Mouse (Mus musculus) midbrain, embryonic 10.5 days (tissue): ENCODE data around the gene Pard3. TPM values are rescaled to one million over a fixed set of nuclear protein-coding genes. Genes with fewer than 3 reads are reported as not detected.

Experiments
- DNase-seq: peaks from one replicate; pipeline ENCODE4 v3.0.0-alpha.2; 2017; ENCODE audit warnings: low spot score
- H3K27ac ChIP-seq: fragments of 300-500 bp; sonication (generic); replicated peaks from 2 replicates; pipeline ENCODE4 v1.5.1; 2016; ENCODE audit warnings: mild to moderate bottlenecking
- H3K27me3 ChIP-seq: fragments of 300-500 bp; sonication (generic); 2 replicates; pipeline ENCODE4 v1.6.1; 2016; ENCODE audit warnings: low read depth, mild to moderate bottlenecking; ENCODE audit not compliant: poor library complexity, severe bottlenecking
- H3K36me3 ChIP-seq: fragments of 300-500 bp; sonication (generic); 2 replicates; pipeline ENCODE4 v1.6.1; 2016; ENCODE audit warnings: mild to moderate bottlenecking, moderate library complexity
- H3K4me1 ChIP-seq: fragments of 300-500 bp; sonication (generic); 2 replicates; pipeline ENCODE4 v1.6.1; 2016
- H3K4me3 ChIP-seq: fragments of 300-500 bp; sonication (generic); 2 replicates; pipeline ENCODE4 v1.5.1; 2016; ENCODE audit warnings: mild to moderate bottlenecking, moderate library complexity
- H3K9me3 ChIP-seq: fragments of 300-500 bp; sonication (generic); replicated peaks from 2 replicates; pipeline ENCODE4 v1.6.1; 2016; ENCODE audit warnings: mild to moderate bottlenecking
- WGBS: fragments of 180-500 bp; shearing (Covaris S2); methylation state at CpG from one replicate; pipeline ENCODE4 v1.1.7; 2016; 5-methylcytosine and 5-hydroxymethylcytosine counted together
- polyA plus RNA-seq: library from polyadenylated mRNA; unstranded; fragments of >200 nt; fragmentation: Nextera tagmentation; extraction: Ambion mirVana; gene quantifications from 2 replicates; pipeline ENCODE4 v1.2.1, GENCODE M21; 2016

The Pard3 gene
- polyA plus RNA-seq, 1 experiment from 2014 or later: 25.1 TPM

DNA sequence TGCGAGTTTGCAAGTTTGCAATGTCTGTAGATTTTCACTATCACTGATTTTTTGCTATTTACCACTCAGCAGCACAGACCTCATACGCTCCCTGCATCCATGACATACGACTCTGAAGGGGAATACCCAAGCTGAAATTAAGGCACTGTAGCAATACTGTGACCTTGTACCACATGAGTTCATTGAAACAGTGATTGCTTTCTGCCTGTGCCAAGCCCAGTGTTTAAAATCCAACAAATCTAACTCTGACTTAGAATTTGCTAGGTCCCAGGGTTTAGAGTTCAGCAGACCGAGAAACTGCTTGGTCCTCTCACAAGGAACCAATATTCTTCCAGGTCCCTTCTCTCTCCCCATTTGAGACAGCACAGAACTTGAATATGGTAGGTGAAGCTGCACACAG lies 26.7 kb downstream of the Pard3 start:
- Histone ChIP-seq H3K27ac (no peak overlapping the region), H3K4me3 (no peak overlapping the region), H3K4me1 (peaks cover 60% of the 10 kb centered on the region), H3K36me3 (no peaks in the 10 kb centered on the region), H3K9me3 (no peaks in the 10 kb centered on the region), H3K27me3 (no peaks in the 10 kb centered on the region)
- WGBS: 91% methylated on average over 4 of the region's 4 CpGs
- DNase-seq: no peak

DNA sequence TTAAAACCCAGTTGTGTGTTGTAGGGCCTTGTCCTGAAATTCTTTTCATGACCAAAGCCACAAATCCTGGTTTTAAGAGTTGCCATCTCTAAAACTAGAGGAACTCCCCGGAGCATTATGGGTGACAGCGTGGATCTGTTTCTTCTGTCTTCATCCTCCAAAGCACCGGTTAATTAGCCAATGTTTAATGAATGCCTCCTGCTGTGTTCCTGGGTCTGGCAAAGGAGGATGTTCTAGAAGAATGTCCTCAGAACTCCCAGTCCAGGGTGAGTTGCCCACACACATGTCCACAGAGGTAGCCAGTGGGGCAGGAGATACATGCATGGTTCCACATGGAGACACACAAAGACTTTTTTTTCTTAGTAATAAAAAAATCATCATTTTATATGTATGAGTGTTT lies 28.2 kb downstream of the Pard3 start:
- Histone ChIP-seq H3K9me3 (no peaks in the 10 kb centered on the region), H3K36me3 (no peaks in the 10 kb centered on the region), H3K27me3 (no peaks in the 10 kb centered on the region), H3K27ac (peak overlapping the region; percentile 76; the same call in 1 of the 2 replicates), H3K4me3 (no peak overlapping the region), H3K4me1 (peaks cover 62% of the 10 kb centered on the region)
- WGBS: 82% methylated on average over 3 of the region's 3 CpGs
- DNase-seq: no peak

GRCm38 (mm10) chr8:127092383-127093112 lies 28.9 kb downstream of the Pard3 start:
- DNase-seq: no peak
- Histone ChIP-seq H3K4me3 (peak overlapping the region; percentile 29; the same call in 1 of the 2 replicates), H3K27ac (peak overlapping the region; percentile 76), H3K36me3 (no peaks in the 10 kb centered on the region), H3K4me1 (peaks cover 57% of the 10 kb centered on the region), H3K9me3 (no peaks in the 10 kb centered on the region), H3K27me3 (no peaks in the 10 kb centered on the region)
- 33% methylated on average over 10 of the region's 10 CpGs for WGBS

DNA sequence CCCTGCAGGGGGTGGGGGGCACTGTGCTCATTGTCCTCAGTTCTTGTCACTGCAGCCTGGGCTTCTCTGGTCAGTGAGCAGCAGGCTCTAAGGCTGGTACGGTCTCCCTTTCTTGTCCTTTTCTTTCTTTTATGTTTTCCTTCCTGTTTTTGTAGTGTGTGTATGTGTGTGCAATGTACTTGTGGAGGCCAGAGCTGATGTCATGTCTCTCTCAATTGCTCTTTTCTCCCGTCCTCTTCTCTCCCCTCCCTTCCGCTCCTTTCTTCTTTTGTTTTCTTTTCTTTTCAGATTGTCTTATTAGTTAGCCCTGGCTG lies 29.4 kb downstream of the Pard3 start:
- WGBS: 55% methylated on average over 3 of the region's 3 CpGs
- no peaks in the 10 kb centered on the region for H3K9me3 ChIP-seq
- no peaks in the 10 kb centered on the region for H3K36me3 ChIP-seq
- peak overlapping the region; percentile 29; the same call in 1 of the 2 replicates for H3K4me3 ChIP-seq
- no peaks in the 10 kb centered on the region for H3K27me3 ChIP-seq
- no peak for DNase-seq
- H3K4me1 ChIP-seq: peaks cover 52% of the 10 kb centered on the region
- H3K27ac ChIP-seq: peak overlapping the region; percentile 76

GRCm38 (mm10) chr8:127095763-127096162 lies 32.1 kb downstream of the Pard3 start:
- no peaks in the 10 kb centered on the region for H3K27me3 ChIP-seq
- no peak overlapping the region for H3K27ac ChIP-seq
- no peak for DNase-seq
- 82% methylated on average over 7 of the region's 7 CpGs for WGBS
- no peak overlapping the region for H3K4me3 ChIP-seq
- H3K36me3 ChIP-seq: no peaks in the 10 kb centered on the region
- peaks cover 33% of the 10 kb centered on the region for H3K4me1 ChIP-seq
- no peaks in the 10 kb centered on the region for H3K9me3 ChIP-seq

GRCm38 (mm10) chr8:127099439-127100090 lies 35.9 kb downstream of the Pard3 start:
- Histone ChIP-seq H3K27ac (no peak overlapping the region), H3K27me3 (no peaks in the 10 kb centered on the region), H3K4me1 (0 out of 2 replicates have a peak, but pooled peaks cover 3% of the 10 kb centered on the region), H3K9me3 (no peaks in the 10 kb centered on the region), H3K36me3 (0 out of 2 replicates have a peak, but pooled peaks cover 6% of the 10 kb centered on the region), H3K4me3 (no peak overlapping the region)
- DNase-seq: no peak
- WGBS: 77% methylated on average over 1 of the region's 1 CpGs

DNA sequence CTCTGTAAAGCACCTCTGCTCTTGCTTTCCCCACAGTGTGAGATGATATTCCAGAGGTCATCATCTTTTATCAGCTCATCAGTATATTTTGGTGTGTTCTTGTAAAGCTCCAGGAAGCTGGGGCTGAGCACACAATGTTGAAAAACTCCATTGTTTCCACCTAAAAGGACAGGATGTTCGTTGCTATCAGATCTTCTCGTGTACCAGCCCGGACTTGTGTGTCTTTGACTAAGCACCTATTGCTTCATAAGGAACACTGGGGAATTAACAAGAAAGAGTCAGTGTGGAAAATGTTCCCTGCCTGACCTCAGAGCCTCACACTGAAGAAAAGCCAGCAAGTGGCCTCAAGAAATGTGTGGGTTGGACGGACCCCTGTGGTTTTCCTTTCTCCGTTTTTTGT lies 39.6 kb downstream of the Pard3 start:
- 0 out of 2 replicates have a peak, but pooled peaks cover 6% of the 10 kb centered on the region for H3K36me3 ChIP-seq
- H3K4me3 ChIP-seq: no peak overlapping the region
- H3K4me1 ChIP-seq: no peaks in the 10 kb centered on the region; the same call in 1 of the 2 replicates
- no peak overlapping the region for H3K27ac ChIP-seq
- H3K9me3 ChIP-seq: no peaks in the 10 kb centered on the region
- no peak for DNase-seq
- H3K27me3 ChIP-seq: no peaks in the 10 kb centered on the region
- 79% methylated on average over 5 of the region's 5 CpGs for WGBS

GRCm38 (mm10) chr8:127104616-127105015 lies 40.9 kb downstream of the Pard3 start:
- 0 out of 2 replicates have a peak, but pooled peaks cover 6% of the 10 kb centered on the region for H3K36me3 ChIP-seq
- no peaks in the 10 kb centered on the region for H3K27me3 ChIP-seq
- no peaks in the 10 kb centered on the region for H3K9me3 ChIP-seq
- H3K4me1 ChIP-seq: peaks cover 5% of the 10 kb centered on the region
- no peak overlapping the region for H3K4me3 ChIP-seq
- WGBS: 86% methylated on average over 2 of the region's 2 CpGs
- no peak for DNase-seq
- no peak overlapping the region for H3K27ac ChIP-seq

DNA sequence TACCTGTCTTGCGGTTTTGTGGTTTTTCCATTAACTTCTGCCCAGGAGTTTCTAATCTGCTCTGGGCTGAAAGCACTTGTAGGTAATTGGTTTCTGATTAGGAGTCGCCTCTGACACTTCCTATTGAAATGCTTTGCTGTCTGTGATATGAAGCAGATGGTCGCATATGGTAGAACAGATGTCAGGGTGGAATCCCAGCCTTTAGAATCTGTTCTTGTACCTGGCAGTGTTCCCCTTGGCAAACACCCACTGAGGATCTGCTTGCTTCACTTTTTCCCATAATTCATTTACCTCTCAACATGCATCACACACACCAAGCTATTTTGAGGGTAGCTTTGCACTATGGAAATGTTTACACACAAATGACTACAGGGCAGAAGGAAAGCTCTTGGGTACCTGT lies 44.2 kb downstream of the Pard3 start:
- Histone ChIP-seq H3K36me3 (no peaks in the 10 kb centered on the region), H3K4me3 (no peak overlapping the region), H3K27me3 (no peaks in the 10 kb centered on the region), H3K4me1 (peaks cover 11% of the 10 kb centered on the region), H3K9me3 (no peaks in the 10 kb centered on the region), H3K27ac (no peak overlapping the region)
- WGBS: 65% methylated on average over 3 of the region's 3 CpGs
- no peak for DNase-seq

GRCm38 (mm10) chr8:127113209-127113608 lies 49.5 kb downstream of the Pard3 start:
- WGBS: 96% methylated on average over 5 of the region's 5 CpGs
- DNase-seq: no peak
- Histone ChIP-seq H3K9me3 (no peaks in the 10 kb centered on the region), H3K27me3 (no peaks in the 10 kb centered on the region), H3K36me3 (no peaks in the 10 kb centered on the region; the same call in 1 of the 2 replicates), H3K27ac (no peak overlapping the region), H3K4me3 (no peak overlapping the region), H3K4me1 (peaks cover 13% of the 10 kb centered on the region)

DNA sequence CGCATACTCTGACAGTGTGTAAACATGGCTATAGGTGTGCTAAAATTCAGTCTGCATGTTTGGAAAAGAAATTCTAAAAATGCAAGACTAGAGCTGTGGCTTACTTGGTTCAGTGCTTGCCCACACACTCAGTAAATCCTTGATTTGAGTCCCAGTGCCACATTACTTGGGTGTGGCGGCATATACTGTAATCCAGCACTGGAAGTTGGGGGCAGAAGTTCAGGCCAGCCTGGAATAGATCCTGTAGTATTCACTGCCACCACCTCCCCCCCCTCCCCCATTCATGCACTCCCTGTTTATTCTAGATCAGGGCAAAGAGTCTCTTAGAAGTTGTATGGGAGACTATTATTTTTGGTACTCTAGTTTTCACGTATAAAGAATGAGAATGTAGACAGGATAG lies 52.1 kb downstream of the Pard3 start:
- Histone ChIP-seq H3K4me3 (no peak overlapping the region), H3K4me1 (peaks cover 27% of the 10 kb centered on the region), H3K27me3 (no peaks in the 10 kb centered on the region), H3K36me3 (no peaks in the 10 kb centered on the region; the same call in 1 of the 2 replicates), H3K9me3 (no peaks in the 10 kb centered on the region), H3K27ac (no peak overlapping the region)
- DNase-seq: no peak
- 90% methylated on average over 3 of the region's 3 CpGs for WGBS

DNA sequence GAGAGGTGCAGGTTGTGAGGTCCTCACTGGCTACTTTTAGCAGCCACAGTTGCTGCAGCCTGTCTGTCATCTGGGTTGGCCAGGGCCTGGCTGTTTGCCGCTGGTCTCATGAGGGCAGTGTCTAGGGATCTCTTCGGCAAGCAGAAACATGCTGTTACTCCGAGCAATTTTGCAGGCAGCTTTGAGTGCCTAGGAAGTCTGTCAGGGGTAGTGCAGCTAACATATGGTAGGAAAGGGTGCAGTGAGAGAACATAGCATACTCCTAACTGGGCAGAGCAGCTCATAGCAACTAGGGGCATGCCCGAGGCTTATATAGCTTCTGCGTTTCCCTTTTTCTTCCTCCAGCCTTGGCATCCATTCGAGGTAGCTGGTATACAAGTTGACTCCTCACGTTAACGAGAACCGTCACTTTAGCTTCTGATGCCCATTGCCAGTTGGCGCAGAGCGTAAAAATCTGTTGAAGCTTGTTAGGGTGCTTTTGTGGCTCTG lies 54.7 kb downstream of the Pard3 start:
- H3K36me3 ChIP-seq: no peaks in the 10 kb centered on the region; the same call in 1 of the 2 replicates
- H3K9me3 ChIP-seq: no peaks in the 10 kb centered on the region
- H3K27ac ChIP-seq: no peak overlapping the region; the same call in 1 of the 2 replicates
- H3K4me1 ChIP-seq: peaks cover 26% of the 10 kb centered on the region
- no peaks in the 10 kb centered on the region for H3K27me3 ChIP-seq
- H3K4me3 ChIP-seq: no peak overlapping the region
- DNase-seq: no peak
- WGBS: 86% methylated on average over 11 of the region's 11 CpGs

GRCm38 (mm10) chr8:127123391-127123790 lies 59.7 kb downstream of the Pard3 start:
- H3K36me3 ChIP-seq: no peaks in the 10 kb centered on the region
- H3K4me1 ChIP-seq: peaks cover 72% of the 10 kb centered on the region
- H3K4me3 ChIP-seq: no peak overlapping the region
- no peaks in the 10 kb centered on the region for H3K27me3 ChIP-seq
- 90% methylated on average over 3 of the region's 3 CpGs for WGBS
- no peaks in the 10 kb centered on the region for H3K9me3 ChIP-seq
- DNase-seq: no peak
- no peak overlapping the region for H3K27ac ChIP-seq
